Comparison of ENCODE assay signal across 8 mouse cellular contexts in genomic region chr17:8283526-8284253, GRCm38 (mm10). TPM values are rescaled to one million over a fixed set of nuclear protein-coding genes. Genes with fewer than 3 reads are reported as not detected.
DNase-seq lines count a peak whose midpoint lies in the region; ATAC-seq and TF ChIP-seq lines count a peak whose summit lies in the region.

No protein-coding gene starts in this region.

- H3K4me1 ChIP-seq in ES-Bruce4 (ENCODE audit: control insufficient read depth, insufficient read depth, low read length), result no peaks in the 10 kb centered on the region
- H3K4me1 ChIP-seq in forebrain, embryonic 14.5 days (ENCODE audit: control insufficient read depth, insufficient read depth, low read length), result peaks cover 13% of the 10 kb centered on the region
- H3K4me1 ChIP-seq in lung, adult 2 months (ENCODE audit: control insufficient read depth, insufficient read depth, low read length), result peaks cover 4% of the 10 kb centered on the region; the same call in 1 of the 2 replicates

- intact Hi-C loops in heart, postnatal 25 days (cut with DNase I), result loop anchor here (2.0 kb wide), 1 partner anchor 27 kb away; the partner anchor contains the start of gene Sft2d1

- DNase-seq in forebrain, embryonic 14.5 days (ENCODE audit: low spot score), result peak; percentile 98
- DNase-seq in heart, postnatal 25 days (ENCODE audit: low spot score), result peak; percentile 95
- DNase-seq in layer of hippocampus, adult 18-20 months (ENCODE audit: low spot score in 2 of 2), result peak; percentile 94 to 97
- peak; percentile 92 for DNase-seq in lung, adult 2 months
- peak; percentile 92 to 93 for DNase-seq in thymus, adult 18-20 months

- no peak for TF ChIP-seq CTCF in ES-Bruce4 (IDR thresholded peaks at IDR 0.05; ENCODE audit: low read depth, low read length)
- TF ChIP-seq CTCF in lung, adult 2 months (IDR thresholded peaks at IDR 0.05; ENCODE audit: insufficient read depth, low read length), result 0 out of 2 replicates have a peak, but pooled peaks have one; percentile 8

- H3K4me3 ChIP-seq in ES-Bruce4 (ENCODE audit: low read depth, low read length), result peak overlapping the region; percentile 80
- H3K4me3 ChIP-seq in forebrain, embryonic 14.5 days (ENCODE audit: low read depth, low read length), result peak overlapping the region; percentile 80
- H3K4me3 ChIP-seq in lung, adult 2 months (replicated peaks; ENCODE audit: extremely low read depth, low read depth, low read length), result peak overlapping the region; percentile 89

- no peak overlapping the region for H3K27ac ChIP-seq in ES-Bruce4 (ENCODE audit: insufficient read depth, low read length)
- H3K27ac ChIP-seq in forebrain, embryonic 14.5 days (ENCODE audit: low read depth, low read length), result peak overlapping the region; percentile 92

- peak; percentile 91 for ATAC-seq in cerebellum, adult (ENCODE audit: insufficient number of reproducible peaks, low FRiP score, low TSS enrichment)
- peak; percentile 99 for ATAC-seq in forebrain, embryonic 14.5 days
- peak; percentile 92 for ATAC-seq in neutrophil, adult 5-6 weeks (ENCODE audit: extremely low read depth, insufficient number of reproducible peaks, low FRiP score, poor library complexity, severe bottlenecking)

- no peaks in the 10 kb centered on the region for H3K9me3 ChIP-seq in ES-Bruce4 (replicated peaks; ENCODE audit: control insufficient read depth, insufficient read depth, low read length, poor library complexity, severe bottlenecking)
- no peaks in the 10 kb centered on the region for H3K9me3 ChIP-seq in forebrain, embryonic 14.5 days (replicated peaks; ENCODE audit: control insufficient read depth, low read length)

- peak overlapping the region; percentile 35; the same call in 1 of the 2 replicates for H3K9ac ChIP-seq in ES-Bruce4 (ENCODE audit: low read depth, poor library complexity, severe bottlenecking)
- peak overlapping the region; percentile 85 for H3K9ac ChIP-seq in forebrain, embryonic 14.5 days (ENCODE audit: low read length)

- under 1% methylated on average over 77 of the region's 77 CpGs for WGBS in forebrain, embryonic 14.5 days
- under 1% methylated on average over 77 of the region's 77 CpGs for WGBS in lung, adult 2 months

- TF ChIP-seq POLR2A in ES-Bruce4 (IDR thresholded peaks at IDR 0.05; ENCODE audit: insufficient read depth, low read length), result no peak
- peak; percentile 90 for TF ChIP-seq POLR2A in lung, adult 2 months (IDR thresholded peaks at IDR 0.05; ENCODE audit: borderline replicate concordance, extremely low read depth, low read depth, low read length)

- H3K36me3 ChIP-seq in ES-Bruce4 (ENCODE audit: control insufficient read depth, insufficient read depth, low read length, poor library complexity, severe bottlenecking), result no peaks in the 10 kb centered on the region
- H3K36me3 ChIP-seq in forebrain, embryonic 14.5 days (ENCODE audit: control insufficient read depth, insufficient read depth, low read length), result no peaks in the 10 kb centered on the region

- no peak for TF ChIP-seq EP300 in ES-Bruce4 (IDR thresholded peaks at IDR 0.05; ENCODE audit: insufficient read depth, low read depth, low read length)

- no peaks in the 10 kb centered on the region for H3K27me3 ChIP-seq in ES-Bruce4 (ENCODE audit: control insufficient read depth, insufficient read depth, low read length, poor library complexity, severe bottlenecking)
- no peaks in the 10 kb centered on the region for H3K27me3 ChIP-seq in forebrain, embryonic 14.5 days (replicated peaks; ENCODE audit: control insufficient read depth, insufficient read depth, low read length)

- H3K4me2 ChIP-seq in forebrain, embryonic 14.5 days (ENCODE audit: low read length), result peak overlapping the region; percentile 99

RNA-seq across cellular contexts. Expression of gene Mpc1, which starts 1.0 kb away (rescaled TPM):
- 6.7 and 10.3 TPM in 2 replicates for polyA plus RNA-seq in ES-Bruce4 (2011; ENCODE audit: insufficient read depth, insufficient read length, low read depth, missing spikeins)
- 340 and 366 TPM in 2 replicates for polyA plus RNA-seq in forebrain, embryonic 14.5 days (2014; fragmentation: Nextera tagmentation; extraction: Ambion mirVana)
- 100 to 1,000 TPM; 784 to 801 TPM for total RNA-seq in heart, postnatal 25 days (2021)
- total RNA-seq in layer of hippocampus, adult 18-20 months (2021), result 100 to 1,000 TPM; 134 to 141 TPM
- 68.3 and 103 TPM in 2 replicates for polyA plus RNA-seq in lung, adult 2 months (2012; rRNA removed)
- 113 and 123 TPM in 2 replicates for total RNA-seq in neutrophil, adult 5-6 weeks (2017)

RNA-seq across cellular contexts. Expression of gene Sft2d1, which starts 27.2 kb away (rescaled TPM):
- 33.8 and 48.6 TPM in 2 replicates for polyA plus RNA-seq in ES-Bruce4 (2011; ENCODE audit: insufficient read depth, insufficient read length, low read depth, missing spikeins)
- polyA plus RNA-seq in forebrain, embryonic 14.5 days (2014; fragmentation: Nextera tagmentation; extraction: Ambion mirVana), result 155 and 159 TPM in 2 replicates
- total RNA-seq in heart, postnatal 25 days (2021), result 10 to 100 TPM; 15.9 to 17.6 TPM
- total RNA-seq in layer of hippocampus, adult 18-20 months (2021), result 10 to 100 TPM; 52.1 to 53.9 TPM
- 74.2 and 78.1 TPM in 2 replicates for polyA plus RNA-seq in lung, adult 2 months (2012; rRNA removed)
- 48.1 and 73.9 TPM in 2 replicates for total RNA-seq in neutrophil, adult 5-6 weeks (2017)

RNA-seq across cellular contexts. Expression of gene Ccr6, which starts 47.8 kb away (rescaled TPM):
- polyA plus RNA-seq in ES-Bruce4 (2011; ENCODE audit: insufficient read depth, insufficient read length, low read depth, missing spikeins), result not detected in 2 replicates
- not detected in 2 replicates for polyA plus RNA-seq in forebrain, embryonic 14.5 days (2014; fragmentation: Nextera tagmentation; extraction: Ambion mirVana)
- total RNA-seq in heart, postnatal 25 days (2021), result not detected
- total RNA-seq in layer of hippocampus, adult 18-20 months (2021), result under 1 TPM in 1 of 2 experiments, not detected in 1; 0.47 TPM
- polyA plus RNA-seq in lung, adult 2 months (2012; rRNA removed), result 2.4 and 4.8 TPM in 2 replicates
- total RNA-seq in neutrophil, adult 5-6 weeks (2017), result 73.4 and 82.4 TPM in 2 replicates

RNA-seq across cellular contexts. Expression of gene Prr18, which starts 53.6 kb away (rescaled TPM):
- 0.61 and 0.81 TPM in 2 replicates for polyA plus RNA-seq in ES-Bruce4 (2011; ENCODE audit: insufficient read depth, insufficient read length, low read depth, missing spikeins)
- 9.7 and 10.8 TPM in 2 replicates for polyA plus RNA-seq in forebrain, embryonic 14.5 days (2014; fragmentation: Nextera tagmentation; extraction: Ambion mirVana)
- under 1 TPM; 0.25 to 0.44 TPM for total RNA-seq in heart, postnatal 25 days (2021)
- total RNA-seq in layer of hippocampus, adult 18-20 months (2021), result 10 to 100 TPM; 23.0 to 26.6 TPM
- 14.4 and 16.1 TPM in 2 replicates for polyA plus RNA-seq in lung, adult 2 months (2012; rRNA removed)
- total RNA-seq in neutrophil, adult 5-6 weeks (2017), result 0.98 and 1.5 TPM in 2 replicates

Comparison
In these comparisons a context has a peak if more than half of its experiments do, and no peak if none do; other contexts are left out.
1. RNA of gene Ccr6, which starts 47.8 kb away (total RNA-seq): 73.4 to 82.4 TPM in neutrophil, adult 5-6 weeks; 0.47 TPM in layer of hippocampus, adult 18-20 months and not detected in heart, postnatal 25 days; every median in the first group is over 10 times any median in the second.
2. Peak in every context shown above with its lines, with median percentiles within 50 percentile points of each other: H3K4me3 ChIP-seq, ATAC-seq and DNase-seq.